In genomic region chr7:25436704-25437103, GRCm38 (mm10) we compare ENCODE assay signal across 15 mouse cellular contexts. TPM values are rescaled to one million over a fixed set of nuclear protein-coding genes. Genes with fewer than 3 reads are reported as not detected.
A peak's percentile ranks its signal among the peaks of the same experiment; 100 is the strongest.
DNase-seq lines count a peak whose midpoint lies in the region; ATAC-seq and TF ChIP-seq lines count a peak whose summit lies in the region.
"Had no signal": no experiment of that assay in that cellular context is flagged by ENCODE, and none has a peak within 500 bp of the region (broad histone marks: within the 10 kb centered on the region; RNA-seq: fewer than 3 reads in every experiment).

No protein-coding gene starts in this region.

- 0 out of 2 replicates have a peak overlapping the region, but pooled peaks have one; percentile 3 for H3K27ac ChIP-seq in embryonic facial prominence, embryonic 15.5 days (replicated peaks)
- no peak overlapping the region for H3K27ac ChIP-seq in embryonic facial prominence, embryonic 10.5 days (replicated peaks)
- H3K27ac ChIP-seq in kidney, postnatal 0 days, result peak overlapping the region; percentile 21; the same call in 1 of the 2 replicates
- H3K27ac ChIP-seq: limb, embryonic 15.5 days had no signal

- H3K4me1 ChIP-seq in embryonic facial prominence, embryonic 15.5 days, result peaks cover 10% of the 10 kb centered on the region; the same call in 1 of the 2 replicates
- peaks cover 12% of the 10 kb centered on the region for H3K4me1 ChIP-seq in embryonic facial prominence, embryonic 10.5 days
- peaks cover 12% of the 10 kb centered on the region; the same call in 1 of the 2 replicates for H3K4me1 ChIP-seq in kidney, postnatal 0 days (replicated peaks; ENCODE audit: insufficient read depth, low read length)

- no peak for TF ChIP-seq CTCF in kidney, postnatal 0 days (IDR thresholded peaks at IDR 0.05; ENCODE audit: low read depth)

- DNase-seq in embryonic facial prominence, embryonic 10.5 days (ENCODE audit: low spot score), result no peak
- DNase-seq in kidney, postnatal 0 days (ENCODE audit: low spot score), result no peak
- no peak for DNase-seq in kidney, postnatal 36 days
- DNase-seq in 416B (ENCODE audit: low read depth), result peak; percentile 62
- DNase-seq in frontal cortex, postnatal 14 days (ENCODE audit: low spot score in 2 of 2), result no peak
- DNase-seq: cerebellum, adult 18-20 months; embryo, embryonic 11 days had no signal

- H3K36me3 ChIP-seq in embryonic facial prominence, embryonic 15.5 days, result no peaks in the 10 kb centered on the region
- no peaks in the 10 kb centered on the region for H3K36me3 ChIP-seq in embryonic facial prominence, embryonic 10.5 days (replicated peaks)
- no peaks in the 10 kb centered on the region for H3K36me3 ChIP-seq in kidney, postnatal 0 days (ENCODE audit: insufficient read depth, low read length)
- H3K36me3 ChIP-seq: limb, embryonic 15.5 days had no signal

- no peaks in the 10 kb centered on the region for H3K27me3 ChIP-seq in embryonic facial prominence, embryonic 15.5 days
- H3K27me3 ChIP-seq in embryonic facial prominence, embryonic 10.5 days (replicated peaks; ENCODE audit: low read depth, poor library complexity, severe bottlenecking), result no peaks in the 10 kb centered on the region
- H3K27me3 ChIP-seq in kidney, postnatal 0 days (ENCODE audit: insufficient read depth, low read length), result no peaks in the 10 kb centered on the region
- H3K27me3 ChIP-seq: limb, embryonic 15.5 days had no signal

- ATAC-seq in embryonic facial prominence, embryonic 15.5 days (ENCODE audit: insufficient number of reproducible peaks, low FRiP score, low TSS enrichment, low read depth), result no peak
- no peak for ATAC-seq in kidney, postnatal 0 days (replicated peaks; ENCODE audit: low FRiP score, low read depth)
- peak; percentile 75 for ATAC-seq in granulocyte monocyte progenitor cell, adult 5-6 weeks (replicated peaks; ENCODE audit: poor library complexity, severe bottlenecking)
- no peak for ATAC-seq in erythroblast, adult 5-6 weeks (replicated peaks; ENCODE audit: low FRiP score, poor library complexity, severe bottlenecking)
- ATAC-seq: activated CD4-positive, CD25-positive, alpha-beta regulatory T cell, adult 4 months had no signal

- H3K9me3 ChIP-seq in embryonic facial prominence, embryonic 15.5 days (replicated peaks), result no peaks in the 10 kb centered on the region
- no peaks in the 10 kb centered on the region for H3K9me3 ChIP-seq in embryonic facial prominence, embryonic 10.5 days
- no peaks in the 10 kb centered on the region for H3K9me3 ChIP-seq in kidney, postnatal 0 days (replicated peaks; ENCODE audit: low read length)
- H3K9me3 ChIP-seq: limb, embryonic 15.5 days had no signal

- no peak overlapping the region for H3K4me3 ChIP-seq in embryonic facial prominence, embryonic 15.5 days (replicated peaks)
- no peak overlapping the region for H3K4me3 ChIP-seq in embryonic facial prominence, embryonic 10.5 days
- no peak overlapping the region for H3K4me3 ChIP-seq in kidney, postnatal 0 days (replicated peaks; ENCODE audit: low read depth, low read length)
- H3K4me3 ChIP-seq: limb, embryonic 15.5 days had no signal

- 76% methylated on average over 2 of the region's 2 CpGs for WGBS in embryonic facial prominence, embryonic 15.5 days
- 89% methylated on average over 2 of the region's 2 CpGs for WGBS in embryonic facial prominence, embryonic 10.5 days
- 75% methylated on average over 2 of the region's 2 CpGs for WGBS in kidney, postnatal 0 days

- H3K4me2 ChIP-seq in embryonic facial prominence, embryonic 15.5 days (replicated peaks), result no peak overlapping the region
- no peak overlapping the region for H3K4me2 ChIP-seq in kidney, postnatal 0 days (ENCODE audit: low read length)
- H3K4me2 ChIP-seq: limb, embryonic 15.5 days had no signal

- H3K9ac ChIP-seq in embryonic facial prominence, embryonic 15.5 days, result no peak overlapping the region
- H3K9ac ChIP-seq in kidney, postnatal 0 days (ENCODE audit: low read depth, low read length), result no peak overlapping the region
- H3K9ac ChIP-seq: limb, embryonic 15.5 days had no signal

RNA-seq across cellular contexts. Expression of gene Cxcl17, which starts 24.0 kb away (rescaled TPM):
- 1.9 and 4.3 TPM in 2 replicates for polyA plus RNA-seq in embryonic facial prominence, embryonic 15.5 days (2015; fragmentation: Nextera tagmentation; extraction: Ambion mirVana)
- 0.69 and 0.75 TPM in 2 replicates for polyA plus RNA-seq in embryonic facial prominence, embryonic 10.5 days (2016; fragmentation: Nextera tagmentation; extraction: Ambion mirVana)
- 0.43 and 0.47 TPM in 2 replicates for polyA plus RNA-seq in kidney, postnatal 0 days (2015; fragmentation: Nextera tagmentation; extraction: Ambion mirVana)
- not detected in 2 replicates for total RNA-seq in granulocyte monocyte progenitor cell, adult 5-6 weeks (2014; fragmentation: Nextera tagmentation)
- not detected in 2 replicates for total RNA-seq in granulocyte monocyte progenitor cell, adult 5-6 weeks (2017)
- total RNA-seq in erythroblast, adult 5-6 weeks (2015; ENCODE audit: low replicate concordance), result not detected in 2 replicates
- total RNA-seq in erythroblast, adult 5-6 weeks (2017; ENCODE audit: low replicate concordance), result not detected in 2 replicates
- total RNA-seq: adrenal gland, postnatal 4 days; heart, postnatal 10 days; left cerebral cortex, adult 18-20 months had no signal
- polyA plus RNA-seq: activated CD4-positive, CD25-positive, alpha-beta regulatory T cell, adult 4 months had no signal

RNA-seq across cellular contexts. Expression of gene Lipe, which starts 38.2 kb away (rescaled TPM):
- 8.3 and 10.2 TPM in 2 replicates for polyA plus RNA-seq in embryonic facial prominence, embryonic 15.5 days (2015; fragmentation: Nextera tagmentation; extraction: Ambion mirVana)
- polyA plus RNA-seq in embryonic facial prominence, embryonic 10.5 days (2016; fragmentation: Nextera tagmentation; extraction: Ambion mirVana), result 7.8 and 11.6 TPM in 2 replicates
- 6.4 and 6.5 TPM in 2 replicates for polyA plus RNA-seq in kidney, postnatal 0 days (2015; fragmentation: Nextera tagmentation; extraction: Ambion mirVana)
- total RNA-seq in granulocyte monocyte progenitor cell, adult 5-6 weeks (2014; fragmentation: Nextera tagmentation), result 10.7 and 27.1 TPM in 2 replicates
- 6.1 and 6.2 TPM in 2 replicates for total RNA-seq in granulocyte monocyte progenitor cell, adult 5-6 weeks (2017)
- total RNA-seq in erythroblast, adult 5-6 weeks (2015; ENCODE audit: low replicate concordance), result 2.5 and 11.3 TPM in 2 replicates
- 4.5 and 6.7 TPM in 2 replicates for total RNA-seq in erythroblast, adult 5-6 weeks (2017; ENCODE audit: low replicate concordance)

RNA-seq across cellular contexts. Expression of gene Ceacam1, which starts 40.7 kb away (rescaled TPM):
- polyA plus RNA-seq in embryonic facial prominence, embryonic 15.5 days (2015; fragmentation: Nextera tagmentation; extraction: Ambion mirVana), result 6.7 and 7.1 TPM in 2 replicates
- polyA plus RNA-seq in embryonic facial prominence, embryonic 10.5 days (2016; fragmentation: Nextera tagmentation; extraction: Ambion mirVana), result 1.5 TPM in 2 replicates
- 4.7 and 6.3 TPM in 2 replicates for polyA plus RNA-seq in kidney, postnatal 0 days (2015; fragmentation: Nextera tagmentation; extraction: Ambion mirVana)
- total RNA-seq in granulocyte monocyte progenitor cell, adult 5-6 weeks (2014; fragmentation: Nextera tagmentation), result 30.3 and 43.8 TPM in 2 replicates
- total RNA-seq in granulocyte monocyte progenitor cell, adult 5-6 weeks (2017), result 15.8 and 18.5 TPM in 2 replicates
- 72.6 and 100 TPM in 2 replicates for total RNA-seq in erythroblast, adult 5-6 weeks (2015; ENCODE audit: low replicate concordance)
- 14.9 and 27.1 TPM in 2 replicates for total RNA-seq in erythroblast, adult 5-6 weeks (2017; ENCODE audit: low replicate concordance)
